Mouse (Mus musculus) spleen, adult 2 months (tissue): ENCODE results near the gene Trmt44. TPM values are rescaled to one million over a fixed set of nuclear protein-coding genes. Genes with fewer than 3 reads are reported as not detected.

Source experiments
- DNase-seq, 2 experiments: peaks; one replicate each; pipeline versions ENCODE4 v3.0.0 to v3.0.0-alpha.2; 2012 to 2021; ENCODE audit warnings: low spot score in 2 of 2, low read depth in 1 of 2
- H3K27ac ChIP-seq: fragments of 200-500 bp; 2 replicates; pipeline ENCODE4 v1.5.1; 2012; ENCODE audit warnings: low read length, inconsistent platforms; ENCODE audit not compliant: insufficient read depth
- H3K27me3 ChIP-seq: fragments of 200-500 bp; 2 replicates; pipeline ENCODE4 v1.6.1; 2012; ENCODE audit warnings: mild to moderate bottlenecking, moderate library complexity, low read length, inconsistent platforms; ENCODE audit not compliant: control insufficient read depth, insufficient read depth
- H3K36me3 ChIP-seq: fragments of 200-500 bp; 2 replicates; pipeline ENCODE4 v1.6.1; 2012; ENCODE audit warnings: mild to moderate bottlenecking, low read length, inconsistent platforms; ENCODE audit not compliant: control insufficient read depth, insufficient read depth
- H3K4me1 ChIP-seq: fragments of 200-500 bp; 2 replicates; pipeline ENCODE4 v1.6.1; 2011; ENCODE audit warnings: inconsistent platforms; ENCODE audit not compliant: control insufficient read depth, insufficient read depth, insufficient read length
- H3K4me3 ChIP-seq: fragments of 200-500 bp; 2 replicates; pipeline ENCODE4 v1.5.1; 2011; ENCODE audit warnings: mild to moderate bottlenecking, inconsistent platforms; ENCODE audit not compliant: insufficient read depth, insufficient read length; ENCODE audit errors: extremely low read depth
- CTCF ChIP-seq: fragments of 200-500 bp; IDR thresholded peaks from 2 replicates; pipeline ENCODE4 v1.5.1; 2011; ENCODE audit warnings: mild to moderate bottlenecking, inconsistent platforms; ENCODE audit not compliant: insufficient read depth, insufficient read length, insufficient replicate concordance; ENCODE audit errors: extremely low read depth
- POLR2A ChIP-seq: fragments of 200-500 bp; IDR thresholded peaks from 2 replicates; pipeline ENCODE4 v1.6.1; 2011; ENCODE audit warnings: low read depth, low read length, inconsistent platforms
- WGBS: fragments of 180-500 bp; shearing (Covaris S2); methylation state at CpG from one replicate; pipeline ENCODE4 v1.1.7; 2018; 5-methylcytosine and 5-hydroxymethylcytosine counted together
- polyA plus RNA-seq: library from polyadenylated mRNA; depleted of rRNA; stranded (reverse); fragments of >200 nt; gene quantifications from 2 replicates; pipeline ENCODE4 v1.2.3, GENCODE M21; 2012

Trmt44 gene
- polyA plus RNA-seq, 1 experiment = 4.8 TPM

GRCm38 (mm10) chr5:35579247-35579893 is 4.5 kb upstream of the Trmt44 start:
- 56% methylated on average over 5 of the region's 5 CpGs for WGBS
- Histone ChIP-seq H3K27me3 (no peaks in the 10 kb centered on the region), H3K27ac (no peak overlapping the region), H3K4me3 (no peak overlapping the region), H3K36me3 (no peaks in the 10 kb centered on the region), H3K4me1 (peaks cover 8% of the 10 kb centered on the region)
- no peak for TF ChIP-seq CTCF
- TF ChIP-seq POLR2A = no peak
- DNase-seq = no peak

DNA sequence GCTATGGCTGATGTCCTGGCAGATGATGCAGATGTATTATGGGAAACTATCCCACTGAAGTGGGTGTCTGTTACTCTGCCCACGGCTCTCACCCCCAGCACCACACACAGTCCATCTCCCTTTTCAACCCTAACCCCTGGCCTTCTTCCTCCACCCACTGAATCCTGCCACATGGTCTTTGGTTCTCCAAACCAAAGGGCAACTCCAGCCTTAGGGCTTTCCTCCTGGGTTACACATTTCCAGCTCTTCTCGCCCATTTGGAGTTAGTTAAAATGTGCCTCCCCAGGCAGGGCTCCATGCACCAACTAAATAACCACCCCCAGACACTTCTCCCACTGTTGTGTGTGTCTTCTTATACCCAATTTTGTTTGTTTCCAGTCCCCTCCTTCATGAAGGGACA is 3.5 kb upstream of the Trmt44 start:
- Histone ChIP-seq H3K36me3 (no peaks in the 10 kb centered on the region), H3K27ac (no peak overlapping the region), H3K4me1 (peaks cover 8% of the 10 kb centered on the region), H3K4me3 (no peak overlapping the region), H3K27me3 (no peaks in the 10 kb centered on the region)
- DNase-seq = no peak
- 83% methylated on average over 2 of the region's 2 CpGs for WGBS
- TF ChIP-seq POLR2A = no peak
- TF ChIP-seq CTCF = no peak

DNA sequence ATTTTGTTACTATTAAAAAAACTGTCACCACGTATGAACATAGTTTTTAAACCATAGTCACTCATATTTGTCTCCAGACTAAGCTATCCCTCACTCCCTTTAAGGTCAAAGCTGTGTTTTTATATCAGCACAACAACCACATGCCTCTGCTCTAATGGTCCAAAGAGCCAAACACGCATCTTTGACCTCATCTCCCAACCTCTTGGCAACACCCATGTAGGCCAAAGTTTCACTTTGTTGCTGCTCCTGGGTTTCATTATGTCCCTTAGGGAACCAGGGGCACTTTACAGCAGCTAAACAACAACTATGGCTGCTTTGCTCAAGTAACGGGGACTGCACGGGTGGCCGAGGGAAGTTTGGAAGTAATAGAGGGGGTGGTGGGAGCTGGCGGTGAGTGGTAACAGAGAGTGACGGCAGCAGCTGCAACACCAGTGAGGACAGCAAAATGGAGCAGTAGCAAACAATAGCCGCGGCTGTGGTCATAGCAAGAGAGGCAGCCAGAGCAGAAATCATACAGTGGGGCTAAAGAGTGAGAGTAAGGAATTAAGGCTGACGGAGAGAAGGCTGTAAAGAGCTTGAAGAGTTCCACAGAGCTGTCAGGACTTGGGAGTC is 1.6 kb upstream of the Trmt44 start:
- H3K4me1 ChIP-seq = peaks cover 5% of the 10 kb centered on the region
- WGBS = 93% methylated on average over 10 of the region's 10 CpGs
- H3K27ac ChIP-seq = no peak overlapping the region
- no peak for TF ChIP-seq CTCF
- peaks cover 2% of the 10 kb centered on the region; the same call in 1 of the 2 replicates for H3K36me3 ChIP-seq
- H3K4me3 ChIP-seq = no peak overlapping the region
- no peaks in the 10 kb centered on the region for H3K27me3 ChIP-seq
- DNase-seq = no peak

DNA sequence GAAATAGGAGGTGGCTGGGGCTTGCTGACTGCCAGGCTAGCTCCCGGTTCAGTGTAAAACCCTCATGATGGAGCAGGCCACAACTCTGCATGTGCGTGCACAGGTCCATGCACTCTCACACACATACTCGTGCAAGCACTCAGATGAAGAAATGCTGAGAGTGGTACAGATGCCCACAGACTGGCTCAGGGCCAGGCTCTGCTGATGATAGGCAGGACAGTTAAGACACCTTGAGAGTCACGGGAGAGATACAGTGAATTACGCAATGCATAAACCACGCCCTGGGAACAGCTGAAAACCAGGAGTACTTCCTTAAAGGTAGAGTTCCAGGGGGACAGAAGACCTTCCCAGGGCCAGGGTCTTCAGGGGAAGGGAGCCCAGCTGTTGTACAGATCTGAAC is 3.3 kb downstream of the Trmt44 start:
- DNase-seq = no peak
- Histone ChIP-seq H3K27me3 (no peaks in the 10 kb centered on the region), H3K4me3 (no peak overlapping the region), H3K4me1 (peaks cover 5% of the 10 kb centered on the region), H3K27ac (no peak overlapping the region), H3K36me3 (peaks cover 21% of the 10 kb centered on the region)
- TF ChIP-seq POLR2A (no peak), CTCF (no peak)
- 87% methylated on average over 6 of the region's 6 CpGs for WGBS

- H3K27ac ChIP-seq = no peak overlapping the region
- no peaks in the 10 kb centered on the region for H3K27me3 ChIP-seq
- no peak for DNase-seq
- TF ChIP-seq POLR2A (no peak), CTCF (no peak)
- H3K36me3 ChIP-seq = peaks cover 44% of the 10 kb centered on the region
- no peak overlapping the region for H3K4me3 ChIP-seq
- WGBS = 94% methylated on average over 4 of the region's 4 CpGs
- no peaks in the 10 kb centered on the region for H3K4me1 ChIP-seq
Observed at GRCm38 (mm10) chr5:35566632-35567031, 8.2 kb downstream of the Trmt44 start.

DNA sequence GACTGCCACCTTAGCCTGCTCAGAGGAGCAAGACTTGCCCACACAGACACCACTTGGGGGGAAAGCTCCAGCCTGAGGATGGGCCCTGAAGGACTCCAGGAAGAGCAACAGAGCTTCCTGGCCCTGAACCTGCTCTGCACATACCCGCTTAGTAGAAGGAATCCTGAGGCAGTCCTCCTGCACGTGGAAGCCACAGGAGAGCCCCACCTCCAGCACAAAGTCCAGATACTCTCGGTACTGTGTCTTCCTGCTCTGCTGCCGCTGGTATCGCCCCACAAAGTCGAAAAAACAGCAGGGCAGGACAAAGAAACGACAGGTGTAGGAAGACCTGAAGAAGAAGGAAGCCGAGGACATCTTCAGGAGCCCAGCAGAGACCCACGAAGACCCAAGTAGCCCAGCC is 9.7 kb downstream of the Trmt44 start:
- 89% methylated on average over 9 of the region's 9 CpGs for WGBS
- TF ChIP-seq POLR2A (no peak), CTCF (no peak)
- H3K36me3 ChIP-seq = peaks cover 42% of the 10 kb centered on the region

DNA sequence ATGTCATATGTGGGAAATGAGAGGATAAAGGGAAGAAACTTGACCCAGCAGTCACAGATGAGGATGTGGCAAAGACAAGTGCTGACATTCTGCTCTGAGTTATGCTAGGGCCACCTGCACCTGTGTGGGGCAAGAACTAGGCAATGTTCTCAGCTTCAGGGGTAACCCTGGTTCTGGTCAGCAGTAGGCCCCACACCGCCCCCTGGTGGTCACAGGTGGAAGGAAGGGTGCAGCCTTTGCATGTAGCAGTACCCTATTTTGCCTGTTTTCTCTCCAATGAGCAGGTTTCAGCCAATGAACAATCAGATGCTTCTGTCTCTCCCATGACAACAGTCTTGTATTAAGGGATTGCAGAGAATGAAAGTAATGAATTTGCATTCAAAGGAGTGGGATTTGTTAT is 11.4 kb downstream of the Trmt44 start:
- DNase-seq = peak; percentile 12 to 66
- 0% methylated on average over 1 of the region's 1 CpGs for WGBS
- Histone ChIP-seq H3K27ac (no peak overlapping the region), H3K4me3 (no peak overlapping the region), H3K4me1 (no peaks in the 10 kb centered on the region), H3K36me3 (peaks cover 34% of the 10 kb centered on the region), H3K27me3 (no peaks in the 10 kb centered on the region)
- peak; percentile 88 for TF ChIP-seq CTCF
- TF ChIP-seq POLR2A = no peak

More for the DNA sequence above, 9.7 kb downstream of the Trmt44 start:
- H3K27ac ChIP-seq = no peak overlapping the region
- no peaks in the 10 kb centered on the region for H3K4me1 ChIP-seq
- no peaks in the 10 kb centered on the region for H3K27me3 ChIP-seq
- DNase-seq = no peak
- H3K4me3 ChIP-seq = no peak overlapping the region
